Mouse (Mus musculus) liver, adult 2 months (tissue): ENCODE measurements around the gene Cux2.

Source experiments
- CTCF ChIP-seq: fragments of 200-500 bp; IDR thresholded peaks from 2 replicates; pipeline ENCODE4 v1.5.1; 2011; ENCODE audit warnings: low read depth, low read length, control low read depth
- POLR2A ChIP-seq: fragments of 200-500 bp; IDR thresholded peaks from 2 replicates; pipeline ENCODE4 v1.6.1; 2011; ENCODE audit warnings: low read length, control low read depth; ENCODE audit not compliant: insufficient read depth; ENCODE audit errors: extremely low read depth

DNA sequence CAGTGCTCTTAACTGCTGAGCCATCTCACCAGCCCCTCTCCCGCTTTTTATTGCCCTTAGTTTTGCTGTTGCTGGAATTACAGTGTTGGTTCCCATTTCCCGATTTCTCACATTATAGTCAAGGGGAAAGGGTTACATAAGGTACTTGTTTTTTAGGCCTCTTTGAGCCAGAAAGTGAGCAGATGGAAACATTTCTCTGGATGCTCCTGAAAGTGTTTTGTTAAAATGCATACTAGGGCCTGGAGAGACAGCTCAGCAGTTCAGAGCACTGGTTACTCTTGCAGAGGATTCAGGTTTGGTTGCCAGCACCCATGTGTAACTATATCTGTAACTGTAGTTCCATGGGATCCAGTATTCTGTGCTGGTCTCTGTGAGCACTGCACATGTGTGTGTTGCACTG, 241.7 kb downstream of the Cux2 start:
- TF ChIP-seq CTCF: no peak
- no peak for TF ChIP-seq POLR2A
